ENCODE assay signal across 8 mouse cellular contexts in genomic region chr6:39205650-39206580, GRCm38 (mm10). TPM values are rescaled to one million over a fixed set of nuclear protein-coding genes. Genes with fewer than 3 reads are reported as not detected.
A peak's percentile ranks its signal among the peaks of the same experiment; 100 is the strongest.
DNase-seq lines count a peak whose midpoint lies in the region; ATAC-seq and TF ChIP-seq lines count a peak whose summit lies in the region.

No protein-coding gene starts in this region.

- H3K36me3 ChIP-seq in forebrain, embryonic 15.5 days: no peaks in the 10 kb centered on the region
- no peaks in the 10 kb centered on the region for H3K36me3 ChIP-seq in intestine, embryonic 15.5 days
- H3K36me3 ChIP-seq in lung, embryonic 14.5 days (ENCODE audit: insufficient read depth): no peaks in the 10 kb centered on the region

- DNase-seq in layer of hippocampus, adult 9-11 months: peak; percentile 23
- no peak for DNase-seq in layer of hippocampus, postnatal 14 days (ENCODE audit: low spot score in 2 of 2)
- DNase-seq in adrenal gland, postnatal 25 days: peak; percentile 53
- DNase-seq in lung, embryonic 14.5 days: peak; percentile 39
- DNase-seq in urinary bladder, postnatal 25 days (ENCODE audit: low spot score): peak; percentile 40

- H3K27me3 ChIP-seq in forebrain, embryonic 15.5 days: no peaks in the 10 kb centered on the region
- no peaks in the 10 kb centered on the region for H3K27me3 ChIP-seq in intestine, embryonic 15.5 days (replicated peaks)
- no peaks in the 10 kb centered on the region for H3K27me3 ChIP-seq in lung, embryonic 14.5 days (ENCODE audit: insufficient read depth, low read length)

- no peak for TF ChIP-seq POLR2A in olfactory bulb, adult 2 months (IDR thresholded peaks at IDR 0.05; ENCODE audit: insufficient read depth, low read depth, low read length)

- H3K9me3 ChIP-seq in forebrain, embryonic 15.5 days: no peaks in the 10 kb centered on the region
- no peaks in the 10 kb centered on the region for H3K9me3 ChIP-seq in intestine, embryonic 15.5 days
- no peaks in the 10 kb centered on the region for H3K9me3 ChIP-seq in lung, embryonic 14.5 days (ENCODE audit: low read depth, low read length)

- peak overlapping the region; percentile 97 for H3K27ac ChIP-seq in forebrain, embryonic 15.5 days (replicated peaks)
- peak overlapping the region; percentile 96 for H3K27ac ChIP-seq in intestine, embryonic 15.5 days
- H3K27ac ChIP-seq in lung, embryonic 14.5 days (ENCODE audit: low read depth): peak overlapping the region; percentile 98
- peak overlapping the region; percentile 77 for H3K27ac ChIP-seq in olfactory bulb, adult 2 months (ENCODE audit: insufficient read depth, low read depth, low read length)

- peak overlapping the region; percentile 78 for H3K4me2 ChIP-seq in forebrain, embryonic 15.5 days (replicated peaks)
- peak overlapping the region; percentile 86 for H3K4me2 ChIP-seq in intestine, embryonic 15.5 days (replicated peaks)
- peak overlapping the region; percentile 85 for H3K4me2 ChIP-seq in lung, embryonic 14.5 days

- peak overlapping the region; percentile 96 for H3K9ac ChIP-seq in forebrain, embryonic 15.5 days (replicated peaks)
- H3K9ac ChIP-seq in intestine, embryonic 15.5 days: peak overlapping the region; percentile 96
- H3K9ac ChIP-seq in lung, embryonic 14.5 days: peak overlapping the region; percentile 90

- under 1% methylated on average over 97 of the region's 121 CpGs for WGBS in forebrain, embryonic 15.5 days
- WGBS in intestine, embryonic 15.5 days: under 1% methylated on average over 86 of the region's 121 CpGs
- WGBS in lung, embryonic 14.5 days: under 1% methylated on average over 91 of the region's 121 CpGs
- WGBS in olfactory bulb, adult 2 months: under 1% methylated on average over 117 of the region's 121 CpGs

- peak overlapping the region; percentile 100 for H3K4me3 ChIP-seq in forebrain, embryonic 15.5 days
- peak overlapping the region; percentile 95 for H3K4me3 ChIP-seq in intestine, embryonic 15.5 days (replicated peaks)
- peak overlapping the region; percentile 93 for H3K4me3 ChIP-seq in lung, embryonic 14.5 days (ENCODE audit: low read depth, low read length)
- H3K4me3 ChIP-seq in olfactory bulb, adult 2 months (ENCODE audit: insufficient read depth, low read depth, low read length): peak overlapping the region; percentile 85

- peak; percentile 75 for ATAC-seq in forebrain, embryonic 15.5 days (replicated peaks)
- ATAC-seq in intestine, embryonic 15.5 days: peak; percentile 61
- ATAC-seq in lung, embryonic 14.5 days (ENCODE audit: insufficient read depth): peak; percentile 54

- no peak for TF ChIP-seq CTCF in lung, embryonic 14.5 days (IDR thresholded peaks at IDR 0.05; ENCODE audit: low read depth)
- TF ChIP-seq CTCF in olfactory bulb, adult 2 months (IDR thresholded peaks at IDR 0.05; ENCODE audit: insufficient read depth, low read depth, low read length): no peak

- peaks cover 12% of the 10 kb centered on the region for H3K4me1 ChIP-seq in forebrain, embryonic 15.5 days
- H3K4me1 ChIP-seq in intestine, embryonic 15.5 days (replicated peaks): 0 out of 2 replicates have a peak, but pooled peaks cover 3% of the 10 kb centered on the region
- no peaks in the 10 kb centered on the region for H3K4me1 ChIP-seq in lung, embryonic 14.5 days (ENCODE audit: insufficient read depth)
- peaks cover 2% of the 10 kb centered on the region for H3K4me1 ChIP-seq in olfactory bulb, adult 2 months (ENCODE audit: control insufficient read depth, insufficient read depth, low read length)

RNA-seq across cellular contexts. Expression of gene Kdm7a, which starts 0.7 kb away (rescaled TPM):
- 10 to 100 TPM; 29.8 to 33.0 TPM for total RNA-seq in layer of hippocampus, postnatal 14 days (2021)
- total RNA-seq in adrenal gland, postnatal 25 days (2021): 19.6 and 23.4 TPM in 2 replicates
- polyA plus RNA-seq in forebrain, embryonic 15.5 days (2015; fragmentation: Nextera tagmentation; extraction: Ambion mirVana): 7.4 and 8.1 TPM in 2 replicates
- polyA plus RNA-seq in intestine, embryonic 15.5 days (2015; fragmentation: Nextera tagmentation; extraction: Ambion mirVana): 4.9 and 5.1 TPM in 2 replicates
- 6.8 and 7.0 TPM in 2 replicates for polyA plus RNA-seq in lung, embryonic 14.5 days (2014; fragmentation: Nextera tagmentation; extraction: Ambion mirVana)
- 63.2 TPM in 1 of 2 replicates, not detected in the other for polyA plus RNA-seq in olfactory bulb, adult 2 months (2012; ENCODE audit: insufficient read depth, insufficient read length, low replicate concordance, missing spikeins)

Comparison
In these comparisons a context has a peak if more than half of its experiments do, and no peak if none do; other contexts are left out.
1. DNase-seq: peak in layer of hippocampus, adult 9-11 months (single experiment), adrenal gland, postnatal 25 days (single experiment), lung, embryonic 14.5 days (single experiment) and urinary bladder, postnatal 25 days (single experiment); none in layer of hippocampus, postnatal 14 days (0 of 2).
2. Peak in every context shown above with its lines, with median percentiles within 50 percentile points of each other: ATAC-seq, H3K27ac ChIP-seq, H3K4me2 ChIP-seq, H3K4me3 ChIP-seq and H3K9ac ChIP-seq.